Mouse (Mus musculus) R1 (cell line): ENCODE results near the gene Cetn3.

Source experiments
- DNase-seq: peaks from one replicate; pipeline ENCODE4 v3.0.0-alpha.2; 2018; ENCODE audit warnings: low read depth, low spot score

The Cetn3 gene

DNA sequence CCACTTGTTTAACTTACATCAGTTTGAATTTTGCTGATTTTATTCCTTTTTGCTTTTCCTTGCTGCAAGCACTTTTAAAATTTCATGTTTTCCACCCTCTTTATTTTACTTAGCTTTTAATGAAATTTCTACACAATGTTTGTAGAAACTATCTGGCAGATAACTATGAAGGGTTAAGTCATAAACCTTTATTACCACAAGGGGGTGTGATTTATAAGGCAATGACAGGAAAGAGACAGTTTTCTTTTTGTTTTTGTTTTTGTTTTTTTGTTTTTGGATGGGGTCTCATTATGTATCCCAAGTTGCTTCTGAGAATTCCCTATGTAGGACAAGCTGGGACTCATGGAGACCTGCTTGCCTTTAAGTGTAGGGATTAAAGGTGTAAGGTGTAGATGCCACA is 39.9 kb downstream of the Cetn3 start:
- DNase-seq: no peak

DNA sequence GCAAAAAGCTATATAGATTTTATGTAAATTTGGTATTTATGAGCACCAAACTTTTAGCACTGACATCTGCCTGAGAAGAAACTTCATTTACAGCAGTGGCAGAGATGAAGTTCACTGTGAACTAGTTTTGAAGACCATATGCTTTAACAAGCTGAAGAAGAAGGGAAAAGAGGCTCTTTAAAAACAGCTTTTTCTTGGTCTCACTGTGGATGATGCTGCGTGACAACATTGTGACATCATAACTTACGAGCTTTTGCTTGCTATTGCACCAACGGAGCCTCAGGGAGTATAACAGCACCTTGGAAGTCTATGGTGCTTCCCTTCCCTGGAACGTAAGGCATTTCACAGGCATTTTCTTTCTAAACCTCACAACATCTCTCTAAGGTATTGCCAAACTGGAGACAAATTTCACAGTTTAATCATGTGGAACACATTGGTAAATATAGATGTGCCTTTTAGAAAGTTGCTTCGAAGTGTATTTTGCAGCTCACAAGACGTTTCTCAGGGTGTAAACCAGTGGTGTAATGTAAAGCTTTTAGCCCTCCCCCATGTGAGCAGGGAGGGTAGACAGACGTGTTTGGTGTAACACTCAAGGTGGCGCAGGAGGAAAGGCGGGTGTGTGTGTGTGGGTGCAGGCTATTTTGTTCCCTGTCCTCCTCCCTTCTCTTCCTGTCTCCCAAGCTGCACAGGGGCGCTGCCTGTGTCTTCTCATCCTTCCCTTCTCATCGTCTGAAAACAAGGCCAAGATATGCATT is 41.9 kb downstream of the Cetn3 start:
- DNase-seq: no peak

DNA sequence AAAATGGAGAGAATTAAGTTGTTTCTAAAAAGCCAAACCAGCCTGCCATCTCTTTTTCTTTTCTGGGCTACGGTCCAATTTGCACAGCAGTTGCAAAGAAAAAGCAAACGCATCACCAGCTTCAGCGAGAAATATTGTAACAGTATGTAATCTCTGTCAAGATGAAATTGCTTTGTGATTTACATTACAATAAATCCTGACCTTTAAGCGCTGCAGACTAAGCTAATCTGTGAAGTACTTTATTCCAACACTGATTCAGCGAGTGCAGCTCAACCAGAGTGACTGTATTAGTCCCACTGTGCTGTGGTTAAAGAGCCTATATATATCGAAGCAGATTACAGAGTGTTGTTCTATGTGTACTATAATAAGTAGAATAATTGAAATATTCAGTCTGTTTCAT is 45.6 kb downstream of the Cetn3 start:
- no peak for DNase-seq

DNA sequence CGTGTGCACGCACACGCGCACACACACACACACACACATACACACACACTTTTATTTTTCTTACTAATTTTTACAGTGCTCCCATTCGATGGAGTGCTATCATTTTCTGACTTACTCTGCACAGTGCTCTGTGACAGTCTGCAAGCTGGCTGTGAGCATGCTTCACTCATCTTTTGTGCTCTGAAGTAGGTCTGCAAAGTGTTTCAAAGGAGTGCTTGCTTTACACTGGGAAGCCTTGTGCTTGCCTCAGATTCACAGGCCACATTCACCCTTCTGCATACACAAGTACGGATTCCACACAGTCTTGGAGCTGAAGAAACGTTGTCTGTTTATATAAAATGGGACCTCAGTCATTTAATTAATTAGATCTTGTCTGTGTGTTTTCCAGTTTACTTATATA is 49.0 kb downstream of the Cetn3 start:
- no peak for DNase-seq

DNA sequence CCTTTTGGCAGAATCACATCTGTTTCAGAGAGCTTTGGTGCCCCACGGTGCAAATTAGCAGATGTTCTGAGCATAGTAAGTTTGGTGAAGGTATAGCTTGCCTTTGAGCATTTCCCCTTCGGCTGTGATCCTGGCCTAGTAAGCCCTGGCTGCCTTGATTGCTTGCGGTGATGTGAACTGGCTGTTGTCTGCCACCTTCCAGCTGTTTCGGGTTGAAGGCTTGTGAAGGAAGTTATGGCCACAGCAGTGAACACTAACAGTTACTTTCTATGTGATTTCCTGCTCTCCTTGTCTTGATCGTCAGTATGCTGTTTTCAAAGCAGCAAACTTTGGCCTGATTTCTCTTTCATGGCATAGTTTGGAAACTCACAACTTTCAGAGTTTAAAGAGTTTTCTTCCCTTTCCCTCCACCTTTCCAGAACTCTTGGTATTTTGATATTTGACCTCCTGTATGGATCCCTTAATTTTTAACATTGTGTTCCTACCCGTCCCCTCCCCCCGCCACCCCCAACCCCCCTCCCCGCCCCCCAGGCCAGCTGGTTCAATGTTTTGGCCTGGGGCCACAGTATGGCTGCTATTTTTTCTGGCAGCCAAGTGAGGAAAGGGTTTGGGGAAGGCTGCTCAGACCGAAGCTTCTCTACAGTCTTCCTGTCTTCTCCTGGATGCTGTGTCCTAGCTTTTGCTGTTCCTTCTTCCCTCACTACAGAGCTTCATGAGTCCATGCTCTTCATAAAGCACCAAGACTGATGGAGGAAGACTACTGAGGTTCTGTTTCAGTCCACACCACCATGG is 53.7 kb downstream of the Cetn3 start:
- DNase-seq: no peak

DNA sequence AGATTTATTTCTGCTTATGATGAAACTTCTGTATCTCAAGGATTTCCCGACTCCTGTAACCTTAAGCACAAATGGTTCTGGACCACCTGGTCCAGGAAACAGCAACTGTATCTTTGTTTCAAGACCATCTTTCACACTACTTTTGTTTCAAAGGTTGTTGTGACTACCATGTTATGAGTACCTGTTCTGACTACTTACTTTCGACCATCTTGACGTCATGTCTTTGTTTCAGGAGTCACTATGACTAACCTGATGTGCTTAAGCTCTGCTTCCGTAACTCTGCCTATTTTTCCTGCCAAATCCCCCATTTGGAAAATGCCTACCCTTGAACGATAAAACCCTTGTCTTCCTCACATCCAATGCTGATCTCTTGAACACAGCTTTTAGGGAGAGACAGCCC is 55.1 kb downstream of the Cetn3 start:
- DNase-seq: no peak

DNA sequence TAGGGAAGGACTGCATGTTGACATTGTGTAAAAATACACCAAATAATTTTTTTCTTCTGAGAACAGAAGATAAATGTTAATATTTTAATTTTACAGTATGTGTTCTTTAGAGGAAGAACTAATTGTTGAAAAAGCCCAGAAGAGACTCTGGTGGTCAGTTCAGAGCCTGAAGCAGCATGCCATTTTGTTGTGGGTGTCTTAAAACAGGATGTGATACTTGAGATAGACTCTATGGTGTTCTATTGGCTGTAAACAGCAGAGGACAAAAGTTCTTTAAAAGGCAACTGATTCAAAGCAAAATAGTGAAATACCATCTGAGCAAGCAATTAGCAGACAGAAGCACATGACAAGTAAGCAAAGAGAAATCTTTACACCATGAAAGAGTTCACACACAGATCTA is 56.1 kb downstream of the Cetn3 start:
- no peak for DNase-seq

DNA sequence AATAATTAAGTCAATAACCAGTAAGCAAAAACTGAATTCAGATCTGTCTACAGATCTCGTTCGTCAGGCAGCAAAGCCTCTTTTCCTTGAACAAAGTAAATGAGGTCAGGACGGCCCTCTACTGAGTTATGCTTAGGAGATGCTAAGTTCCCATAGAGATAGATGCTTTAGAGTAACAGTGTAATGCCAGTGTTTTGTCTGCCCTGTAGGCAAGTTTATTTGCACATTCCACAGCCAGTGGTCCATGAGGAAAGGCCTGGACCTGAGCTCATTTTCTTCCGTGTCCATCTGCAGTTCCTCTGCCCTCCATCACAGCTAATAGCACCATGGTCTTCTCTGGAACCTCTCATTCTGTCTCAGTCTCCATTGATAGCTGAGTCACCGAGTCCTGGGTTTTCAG is 57.4 kb downstream of the Cetn3 start:
- DNase-seq: no peak

DNA sequence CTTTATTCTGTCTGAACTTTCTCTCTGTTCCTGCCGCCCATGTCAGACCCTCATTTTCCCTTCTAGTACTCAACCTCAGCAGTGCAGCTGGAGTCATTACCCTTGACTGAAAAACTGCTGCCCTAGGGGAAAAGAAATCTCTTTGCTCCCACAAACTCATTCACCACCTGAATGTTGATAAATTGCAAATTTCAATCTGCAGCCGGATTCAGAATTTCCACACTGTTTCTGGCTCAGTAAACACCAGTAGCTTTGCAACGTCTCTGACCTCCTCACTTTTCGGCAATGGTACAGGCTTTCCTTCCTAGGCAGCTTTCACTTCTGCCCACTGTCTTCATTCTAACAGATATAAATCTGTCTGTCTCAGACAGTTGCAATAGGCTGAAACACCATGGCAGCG is 57.8 kb downstream of the Cetn3 start:
- DNase-seq: no peak

DNA sequence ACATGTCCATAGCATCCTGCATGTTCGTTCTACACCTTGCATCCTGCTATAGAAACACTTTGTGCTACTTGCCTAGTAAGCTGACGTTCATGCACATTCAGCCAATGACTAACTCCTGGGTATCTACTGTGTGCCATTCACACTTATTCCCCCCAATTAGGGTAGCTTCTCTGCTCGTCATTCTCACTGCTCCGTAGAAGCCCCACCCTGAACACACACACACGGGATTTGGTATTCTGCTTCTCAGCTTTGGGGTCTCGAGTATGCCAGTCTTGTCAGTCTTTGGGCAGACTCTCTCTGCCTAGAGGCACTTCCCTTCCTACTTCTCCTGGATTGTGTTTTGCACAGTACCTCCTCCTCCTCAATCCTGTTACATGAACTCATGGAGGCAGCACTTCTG is 59.4 kb downstream of the Cetn3 start:
- DNase-seq: no peak
